Mouse (Mus musculus) G1E (cell line): Measurements from ENCODE around the gene Itga9.

Experiments
- GATA1 ChIP-seq: IDR thresholded peaks from 2 replicates; pipeline ENCODE4 v1.6.1; 2012; ENCODE audit warnings: borderline replicate concordance, low read length, inconsistent platforms, mixed read lengths
- GATA2 ChIP-seq: IDR thresholded peaks from 2 replicates; pipeline ENCODE4 v1.6.1; 2012; ENCODE audit warnings: low read depth, low read length, inconsistent platforms, borderline replicate concordance

- TF ChIP-seq GATA2, result no peak
- TF ChIP-seq GATA1, result no peak
Measured at GRCm38 (mm10) chr9:118895101-118895500, 288.6 kb downstream of the Itga9 start.
